Mouse (Mus musculus): ENCODE measurements around the gene A630095N17Rik.

Gene A630095N17Rik

DNA sequence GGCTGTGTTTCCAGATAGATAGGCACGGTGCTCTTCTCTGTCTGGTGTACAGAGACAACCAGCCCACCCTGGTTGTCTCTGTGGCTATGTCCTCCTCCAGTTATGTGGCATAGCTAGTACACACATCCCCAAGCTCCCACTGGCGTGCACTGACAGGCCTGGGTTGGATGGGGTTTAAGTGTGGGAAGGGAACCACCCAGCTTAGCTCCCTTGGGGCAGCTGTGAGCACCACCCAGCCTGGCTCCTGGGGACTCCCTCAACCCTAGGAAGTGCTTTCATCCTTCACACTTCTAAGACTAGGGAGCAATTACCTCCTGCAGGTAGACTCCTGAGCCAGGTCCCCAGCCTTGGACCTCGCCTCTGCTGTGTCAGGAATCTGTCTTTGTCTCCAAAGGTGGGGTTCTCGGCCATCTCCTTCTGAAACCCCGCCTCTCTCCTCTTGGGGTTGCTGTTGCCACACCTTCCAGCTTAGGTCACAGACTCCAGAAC, at the start of gene A630095N17Rik:
Gene A630095N17Rik, minus strand, starts transcription at position 439 of the 489 bp plus-strand sequence.
- no peak for DNase-seq (ENCODE audit: low spot score in 2 of 2)

DNA sequence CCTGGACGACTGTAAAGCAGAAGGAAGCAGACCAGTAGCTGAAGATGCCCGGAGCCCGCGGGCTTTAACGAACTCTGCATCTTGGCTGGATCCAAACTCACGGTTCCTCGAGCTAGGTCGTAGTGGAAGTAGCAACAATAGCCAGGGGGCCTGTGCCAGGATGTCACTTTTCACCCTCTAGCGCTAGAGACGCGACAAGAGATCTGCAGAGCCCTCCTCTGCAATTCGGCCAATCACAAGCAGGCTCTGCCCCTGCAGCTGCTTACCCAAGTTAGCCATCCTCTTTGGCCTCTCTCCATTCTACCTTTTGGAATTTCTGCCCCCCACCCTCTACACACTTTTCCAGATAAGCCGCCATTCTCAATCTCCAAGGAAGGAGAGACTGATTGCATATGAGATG, 46.3 kb upstream of the A630095N17Rik start, which contains the start of gene Resp18:
Gene Resp18, minus strand, starts transcription at position 188 of the 400 bp plus-strand sequence.
- DNase-seq (ENCODE audit: low spot score in 2 of 2) = no peak

DNA sequence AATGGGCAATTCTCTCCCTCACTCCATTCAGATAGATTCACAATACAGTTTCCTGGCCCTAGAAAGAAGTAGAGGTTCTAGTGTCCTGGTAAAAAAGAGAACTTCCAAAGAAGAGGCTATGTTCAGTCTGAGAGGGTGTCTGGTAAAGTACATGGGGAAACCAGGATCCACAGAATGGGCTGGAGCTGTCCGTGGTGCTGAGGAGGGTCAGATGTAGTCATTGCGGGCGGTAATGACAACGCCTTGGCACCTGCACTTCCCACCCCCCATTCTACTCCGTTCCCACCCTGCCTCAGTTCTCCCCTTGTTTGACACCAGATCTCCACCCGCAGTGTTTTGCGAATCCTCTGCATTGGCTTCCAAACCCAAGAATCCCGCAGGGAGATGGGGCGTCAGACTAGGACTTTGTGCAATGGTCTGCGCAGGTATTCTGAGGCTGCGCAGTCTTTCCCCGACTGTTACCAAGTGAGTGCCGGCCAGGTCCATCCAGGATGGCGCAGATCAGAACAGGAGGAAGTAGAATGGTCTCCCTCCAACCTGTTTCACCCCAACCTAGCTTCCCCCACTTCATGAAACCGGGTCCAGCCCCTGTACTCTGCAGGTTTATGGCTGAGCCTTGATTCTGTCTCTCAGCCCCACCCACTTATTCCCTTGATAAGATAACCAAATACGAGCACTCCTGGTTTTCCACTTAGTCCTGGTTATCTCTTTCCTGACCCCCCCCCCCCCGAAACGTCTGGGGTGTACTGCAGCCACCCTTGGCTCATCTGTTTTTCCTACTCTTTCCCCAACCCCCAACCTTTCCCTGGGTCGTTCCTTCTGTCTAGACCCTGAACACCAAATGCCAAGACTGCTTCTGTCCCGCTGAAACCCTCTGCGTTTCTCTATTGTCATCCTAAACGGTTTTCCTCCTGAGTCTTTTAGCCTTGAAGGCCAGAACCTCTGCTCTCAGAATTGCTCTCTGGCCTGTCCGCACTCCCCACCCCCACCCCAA, 45.6 kb upstream of the A630095N17Rik start:
- no peak for DNase-seq (ENCODE audit: low spot score in 2 of 2)

DNA sequence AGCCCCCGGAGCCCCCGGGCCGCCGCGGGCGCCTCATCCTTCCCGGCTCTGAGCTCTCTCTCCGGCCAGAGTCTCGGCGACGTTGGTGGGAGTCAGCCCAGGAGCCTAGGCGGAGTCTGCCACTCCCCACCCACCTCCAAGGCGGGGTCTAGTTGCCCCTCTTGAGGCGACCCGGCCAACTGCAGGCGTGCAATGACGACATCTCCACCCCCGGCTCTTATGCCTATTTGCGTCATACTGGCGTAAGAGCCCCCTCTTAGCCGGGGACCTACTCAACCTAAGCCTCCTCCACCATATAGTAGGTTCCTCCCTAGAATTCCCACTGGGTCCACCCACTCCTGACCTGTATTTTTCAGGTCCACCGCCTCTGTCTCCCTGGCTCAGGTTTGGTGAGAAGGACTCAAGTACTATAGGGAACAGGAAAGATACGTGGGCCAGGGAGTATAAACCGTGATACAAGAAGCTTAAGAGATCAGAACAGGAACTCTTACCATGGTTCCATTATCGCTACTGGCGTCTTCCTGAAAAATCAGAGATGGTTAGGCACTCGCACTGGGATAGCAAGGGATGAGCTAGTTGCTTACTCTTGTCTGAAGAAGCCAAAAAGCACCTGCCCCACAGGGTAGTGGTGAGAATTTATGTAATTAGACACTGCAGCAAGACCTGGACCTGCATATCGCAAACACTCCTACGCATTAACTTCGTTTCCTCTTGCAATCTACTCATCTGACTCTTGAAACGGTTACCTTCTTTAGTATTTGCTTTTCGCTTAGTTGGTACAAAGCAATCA, 32.4 kb upstream of the A630095N17Rik start, which contains the start of gene Ptprn:
Gene Ptprn, minus strand, starts transcription at position 412 of the 790 bp plus-strand sequence.
- peak; percentile 76 for DNase-seq (ENCODE audit: low spot score in 2 of 2)

DNA sequence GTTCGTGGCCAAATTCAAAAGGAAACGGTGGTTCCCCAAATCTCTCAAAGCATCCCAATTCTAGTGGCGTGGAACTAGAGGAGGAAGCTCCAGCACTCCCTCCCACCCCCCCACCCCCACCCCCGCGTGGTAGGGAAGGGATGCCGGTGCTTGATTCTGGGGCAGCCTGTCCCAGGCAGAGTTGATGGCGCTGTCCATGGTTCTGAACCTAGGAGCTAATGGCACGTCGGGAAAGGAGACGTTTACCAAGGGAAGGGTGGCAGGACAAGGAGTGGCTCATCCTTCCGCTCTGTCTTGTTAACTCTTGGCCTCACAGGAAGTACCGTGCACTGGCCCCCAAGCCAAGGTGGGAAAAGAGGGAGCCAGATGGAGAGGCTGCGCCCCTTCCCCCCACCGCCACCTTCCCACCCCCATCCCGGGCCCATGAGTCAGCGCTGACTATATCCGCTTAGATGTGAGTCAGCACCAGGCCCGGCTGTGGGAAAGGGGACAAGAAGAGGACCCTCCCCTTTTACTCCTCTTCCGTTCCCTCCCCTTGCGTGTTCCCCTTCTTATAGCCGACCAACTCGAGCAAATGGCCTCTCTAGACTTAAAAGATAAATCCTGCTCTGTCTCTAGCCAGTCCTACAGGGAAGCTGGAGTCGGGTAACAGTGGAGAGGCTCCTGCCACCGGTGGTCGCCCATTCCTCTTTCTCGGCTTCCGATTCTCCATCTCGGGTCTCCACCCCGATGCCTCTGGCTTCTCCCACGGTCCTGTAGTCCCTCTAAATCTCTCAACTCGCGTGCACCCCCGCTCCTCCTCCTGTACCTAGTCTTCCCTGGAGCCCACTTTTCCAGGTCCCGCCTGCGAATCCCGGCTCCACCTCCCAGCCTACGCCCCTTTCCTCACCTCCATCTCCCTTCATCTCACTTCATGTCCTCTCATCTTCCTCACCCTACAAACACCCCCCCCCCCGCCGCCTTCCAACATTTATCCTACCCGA, 31.4 kb upstream of the A630095N17Rik start:
- DNase-seq (ENCODE audit: low spot score in 2 of 2) = peak in 1 of 2 experiments; percentile 39

DNA sequence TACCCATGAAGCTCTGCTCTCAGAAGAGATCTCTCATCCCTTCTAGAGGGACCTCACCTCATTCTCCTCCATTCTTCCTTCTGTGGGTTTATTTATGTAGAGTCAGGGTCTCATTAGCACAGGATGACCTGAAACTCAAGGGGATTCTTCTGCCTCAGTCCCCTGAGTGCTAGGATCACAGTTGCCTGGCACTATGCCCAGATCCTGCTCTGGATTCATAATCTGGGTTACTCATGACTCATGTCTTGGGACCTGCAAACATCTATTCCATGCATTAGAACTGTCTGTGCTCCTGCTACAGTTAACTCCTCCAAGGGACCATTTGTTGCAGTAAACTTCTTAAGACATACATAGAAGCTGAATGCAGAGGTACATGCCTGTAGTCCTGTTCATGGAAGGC, 29.4 kb upstream of the A630095N17Rik start:
- no peak for DNase-seq (ENCODE audit: low spot score in 2 of 2)

DNA sequence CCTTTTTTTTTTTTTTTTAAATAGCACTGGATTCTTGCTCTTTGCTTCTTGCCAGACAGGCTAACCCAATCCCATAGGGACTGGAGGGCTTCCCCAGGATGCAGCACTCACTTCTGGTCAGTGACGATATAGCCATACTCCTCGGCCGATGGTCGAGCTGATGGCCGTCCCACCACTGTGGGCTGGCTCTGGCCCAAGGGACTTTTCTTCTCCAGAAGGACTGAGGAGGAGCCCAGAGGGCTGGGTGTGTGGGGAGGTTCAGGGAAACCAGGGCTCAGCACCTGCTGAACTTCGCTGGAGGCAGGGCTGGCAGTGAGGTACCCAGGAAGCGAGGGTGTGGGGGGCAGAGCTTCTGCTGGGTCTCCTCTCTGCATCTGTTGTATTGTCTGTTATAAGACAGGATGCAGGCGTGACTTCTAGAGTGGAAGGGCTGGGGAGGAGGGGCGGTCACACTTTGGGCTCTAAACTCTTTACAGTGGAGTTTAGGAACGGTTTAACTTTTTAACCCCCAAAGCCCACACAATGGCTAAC, 23.7 kb upstream of the A630095N17Rik start:
- DNase-seq (ENCODE audit: low spot score in 2 of 2) = no peak

DNA sequence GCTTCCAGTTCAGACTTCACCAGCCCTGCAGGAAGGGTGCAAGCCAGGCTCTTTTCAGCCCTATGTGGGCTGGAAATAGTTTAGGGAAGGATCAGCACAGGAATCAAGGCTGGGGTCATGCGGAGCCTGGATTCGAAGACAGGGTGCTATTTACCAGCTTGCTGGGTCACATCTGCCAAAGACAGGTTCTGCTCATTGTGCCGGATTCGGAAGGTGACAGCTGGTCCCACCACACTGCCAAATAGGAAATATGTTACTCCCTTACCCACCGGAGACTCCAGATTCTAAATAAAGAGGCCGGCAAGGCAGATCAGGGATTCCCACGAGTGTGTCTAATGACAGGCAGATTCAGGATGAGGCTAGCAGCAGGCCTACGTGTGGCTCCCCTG, 22.7 kb upstream of the A630095N17Rik start:
- DNase-seq (ENCODE audit: low spot score in 2 of 2) = no peak

DNA sequence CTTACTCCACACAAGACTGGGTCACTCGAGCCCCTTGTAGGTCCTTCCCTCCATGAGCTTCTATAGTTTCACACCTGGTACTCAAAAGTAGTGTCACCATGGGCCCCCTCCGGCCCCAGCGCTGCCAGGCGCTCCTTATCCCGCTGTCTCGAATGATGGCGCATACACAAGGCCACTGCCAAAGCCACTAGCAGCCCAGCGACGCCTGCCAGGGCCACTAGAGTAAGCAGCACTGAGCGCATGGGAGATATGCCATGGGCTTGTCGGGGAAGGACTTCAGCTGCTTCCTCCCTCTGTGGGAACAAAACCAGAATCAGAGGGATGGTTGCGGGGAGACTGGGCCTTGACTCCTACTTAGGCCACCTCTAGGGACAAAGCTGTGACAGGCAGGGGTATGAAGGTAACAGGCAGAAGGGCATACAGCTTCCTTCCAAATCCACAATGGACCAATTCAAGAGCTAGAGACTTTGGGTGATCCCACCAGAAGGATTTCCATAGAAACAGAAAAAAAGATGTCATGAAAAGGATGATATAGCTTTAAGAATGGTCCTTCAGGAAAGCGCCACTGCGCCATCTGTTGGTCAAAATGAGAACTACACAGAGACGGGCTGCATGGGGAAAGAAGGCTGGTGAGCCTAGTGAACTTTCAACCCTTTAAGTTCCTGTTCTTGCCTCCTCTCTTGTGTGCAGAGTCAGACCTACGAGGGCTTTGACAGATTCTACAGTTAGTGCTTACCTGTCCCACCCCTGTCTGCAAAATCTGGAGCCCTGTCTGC, 22.1 kb upstream of the A630095N17Rik start:
- peak in 1 of 2 experiments; percentile 74 for DNase-seq (ENCODE audit: low spot score in 2 of 2)

DNA sequence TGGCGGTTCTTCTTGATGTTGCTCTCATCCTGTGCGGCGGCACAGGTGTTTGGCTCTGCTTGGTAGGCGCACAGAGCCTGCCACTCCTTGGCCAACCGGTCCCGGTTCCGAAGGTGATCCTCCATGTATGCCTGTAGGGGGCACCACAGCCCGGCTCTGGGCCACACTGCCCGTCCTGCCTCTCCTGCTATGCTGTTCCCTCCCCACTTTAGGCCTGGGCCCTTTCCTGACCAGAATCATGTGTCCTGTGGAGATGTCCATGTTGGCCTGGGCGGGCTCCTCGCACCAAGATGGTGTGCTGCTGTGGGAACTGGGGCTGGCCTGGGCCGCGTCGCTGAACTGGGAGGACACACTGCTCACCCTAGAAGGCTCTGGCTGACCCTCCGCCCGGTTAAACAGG, 21.1 kb upstream of the A630095N17Rik start:
- DNase-seq (ENCODE audit: low spot score in 2 of 2) = no peak

DNA sequence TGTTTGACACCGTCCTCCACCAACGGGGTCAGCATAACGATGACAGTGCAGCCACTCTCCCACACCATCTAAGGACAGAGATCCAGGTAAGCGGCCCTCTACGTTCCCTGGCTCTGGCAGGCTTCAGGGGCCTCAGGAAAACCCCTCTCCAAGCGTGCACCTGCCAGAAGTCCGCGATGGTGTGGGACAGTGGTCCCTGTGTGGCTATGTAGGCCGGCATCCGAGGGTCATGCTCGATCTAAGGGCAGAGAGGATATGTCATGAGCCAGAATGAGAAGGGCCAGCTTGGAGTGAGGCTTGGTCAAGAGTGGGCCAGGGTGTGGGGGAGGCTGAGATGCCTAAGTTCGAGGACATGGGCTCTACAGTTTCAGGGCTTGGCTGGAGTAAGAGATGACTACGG, 20.4 kb upstream of the A630095N17Rik start:
- DNase-seq (ENCODE audit: low spot score in 2 of 2) = no peak

DNA sequence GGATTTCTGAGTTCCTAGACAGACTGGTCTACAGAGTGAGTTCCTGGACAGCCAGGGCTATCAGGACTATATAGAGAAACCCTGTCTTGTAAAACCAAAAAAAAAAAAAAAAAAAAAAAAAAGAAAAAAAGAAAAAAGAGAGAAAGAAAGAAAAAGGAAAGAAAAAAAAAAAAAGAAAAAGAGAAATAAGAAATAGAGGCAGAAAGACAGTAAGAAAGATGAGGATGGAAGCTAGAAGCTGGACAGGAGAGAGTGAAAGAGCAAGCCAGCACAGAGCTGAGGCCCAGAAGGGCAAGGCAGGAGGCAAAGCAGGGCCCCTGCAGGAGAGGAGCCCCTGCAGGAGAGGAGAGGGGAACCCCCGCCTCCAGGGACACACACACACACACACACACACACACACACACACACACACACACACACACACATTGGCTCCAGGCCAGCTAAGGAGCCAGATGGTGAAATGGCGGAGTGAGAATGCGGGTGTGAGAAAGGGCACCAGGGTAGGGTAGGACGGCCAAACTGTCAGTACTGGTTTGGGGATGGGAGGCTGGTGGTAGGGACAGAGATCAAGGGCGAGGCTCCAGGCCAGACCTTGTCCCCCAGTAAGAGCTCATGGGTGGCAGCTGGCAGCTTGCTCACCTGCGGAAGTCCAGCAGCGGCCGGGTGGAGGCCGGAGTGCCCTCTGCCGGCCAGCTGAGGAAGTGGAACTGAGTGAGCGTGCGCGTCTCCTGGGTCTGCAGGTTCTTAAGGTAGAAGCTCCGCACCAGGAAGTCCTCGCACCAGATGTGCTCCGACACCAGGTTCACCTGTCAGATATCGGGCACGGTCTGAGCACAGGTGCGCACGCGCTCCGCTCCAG, 19.4 kb upstream of the A630095N17Rik start:
- DNase-seq (ENCODE audit: low spot score in 2 of 2) = no peak

DNA sequence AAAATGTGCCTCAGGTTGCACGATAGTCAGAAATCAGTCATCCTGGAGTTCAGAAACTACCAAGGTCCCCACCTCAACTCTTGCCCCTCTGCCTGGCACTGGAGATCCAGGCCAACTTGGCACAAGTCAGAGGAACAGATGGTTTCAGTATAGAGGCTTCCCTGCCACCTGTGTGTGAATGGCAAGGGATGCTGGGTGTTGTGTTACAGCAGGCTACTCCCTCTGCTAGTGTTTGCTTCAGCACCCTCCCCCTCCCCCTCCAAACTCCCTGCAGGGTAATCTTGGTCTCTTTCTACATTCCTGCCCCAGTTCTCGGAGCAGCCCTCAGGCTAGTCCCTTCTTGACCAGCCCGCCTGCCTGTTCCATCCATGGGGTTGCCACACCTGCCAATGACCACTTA, 18.6 kb upstream of the A630095N17Rik start:
- no peak for DNase-seq (ENCODE audit: low spot score in 2 of 2)

DNA sequence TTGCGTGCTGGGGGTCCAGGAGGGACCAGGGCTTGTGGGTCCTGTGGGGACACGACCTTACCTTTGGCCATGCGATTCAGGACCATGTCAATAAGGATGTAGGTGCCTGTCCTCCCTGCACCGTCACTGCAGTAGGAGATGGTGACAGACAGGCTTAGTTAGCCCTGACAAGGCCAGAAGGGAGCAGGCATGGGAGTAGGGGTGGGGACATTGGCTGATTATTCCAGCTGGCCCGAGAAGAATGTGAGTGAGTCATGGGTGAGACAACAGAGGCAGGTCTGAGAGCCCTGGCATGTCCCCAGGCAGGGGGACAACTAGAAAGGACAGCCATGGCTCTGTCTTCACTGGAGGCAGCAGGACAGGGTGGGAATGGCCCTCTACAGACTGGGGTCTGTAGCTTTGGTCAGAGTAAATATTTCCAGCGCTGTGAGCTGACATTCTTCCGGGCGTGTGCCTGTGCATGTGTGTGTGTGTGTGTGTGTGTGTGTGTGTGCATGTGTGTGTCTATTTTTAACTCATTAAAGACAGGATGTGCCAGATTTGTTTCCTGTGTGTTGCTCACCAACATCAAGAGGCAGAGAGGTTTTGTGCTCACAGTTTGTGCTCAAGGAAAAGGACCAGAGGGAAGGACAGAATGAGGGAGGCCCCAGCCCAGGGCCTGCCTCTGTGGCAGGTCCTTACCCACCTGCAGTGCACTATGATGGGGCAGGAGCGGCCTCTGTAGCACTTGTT, 16.3 kb upstream of the A630095N17Rik start:
- no peak for DNase-seq (ENCODE audit: low spot score in 2 of 2)

DNA sequence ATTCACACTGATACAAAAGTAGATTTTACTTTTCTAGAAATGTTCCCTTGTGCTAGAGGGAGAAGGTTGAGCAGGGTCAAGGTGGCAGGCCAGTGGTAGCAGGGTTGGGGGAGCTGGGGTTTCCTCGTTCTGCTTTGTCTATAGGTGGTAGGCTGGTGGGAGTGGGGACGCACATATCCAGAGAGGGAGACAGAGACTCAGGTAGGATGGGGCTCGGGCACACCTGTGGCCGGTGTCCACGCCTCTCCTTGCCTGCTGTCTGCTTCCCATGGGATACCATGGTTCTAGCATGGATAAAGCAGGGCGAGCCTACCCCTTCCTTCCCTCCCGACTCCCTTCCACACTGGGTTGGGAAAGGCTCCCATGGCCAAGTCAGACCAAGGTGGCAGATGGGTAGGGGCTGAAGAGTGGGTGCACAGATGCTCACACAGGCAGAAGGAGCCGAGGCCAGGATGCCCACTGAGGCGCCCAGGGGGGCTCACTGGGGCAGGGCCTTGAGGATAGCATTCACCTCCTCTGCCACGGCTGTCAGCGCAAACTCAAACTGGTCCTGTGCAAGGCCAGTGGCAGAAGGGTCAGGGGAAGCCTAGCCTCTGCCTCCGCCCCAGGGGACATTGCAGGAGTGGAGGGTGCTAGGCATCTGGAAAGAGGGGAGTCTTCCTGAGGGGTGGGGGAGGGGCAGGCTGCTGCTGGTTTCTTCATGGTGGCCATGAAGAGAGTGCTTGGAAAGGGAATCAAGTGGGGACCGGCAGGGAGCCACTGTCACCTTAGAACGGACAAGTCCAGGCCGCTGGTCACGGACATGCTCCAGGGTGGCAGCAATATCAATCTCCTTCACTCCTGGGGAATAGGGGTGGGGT, 15.4 kb upstream of the A630095N17Rik start:
- no peak for DNase-seq (ENCODE audit: low spot score in 2 of 2)

DNA sequence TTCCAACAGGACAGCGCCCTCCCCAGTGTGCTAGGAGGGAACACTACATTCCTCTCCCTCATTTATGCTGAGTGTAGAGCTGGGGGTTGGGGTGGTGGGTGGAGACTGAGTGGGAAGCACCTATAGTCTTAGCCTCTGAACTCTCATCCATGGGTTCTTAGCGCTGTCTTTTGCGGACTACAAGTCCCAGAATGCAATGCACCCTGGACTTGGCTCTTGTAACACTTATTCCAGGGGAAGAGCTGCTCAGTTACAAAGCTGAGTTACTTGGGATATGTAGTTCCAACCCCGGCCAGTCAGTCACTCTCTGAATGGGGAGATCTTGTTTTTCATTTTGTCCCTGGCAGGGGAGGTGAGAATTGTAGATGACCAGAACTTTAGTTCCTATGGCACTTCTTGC, 12.9 kb upstream of the A630095N17Rik start:
- DNase-seq (ENCODE audit: low spot score in 2 of 2) = no peak

DNA sequence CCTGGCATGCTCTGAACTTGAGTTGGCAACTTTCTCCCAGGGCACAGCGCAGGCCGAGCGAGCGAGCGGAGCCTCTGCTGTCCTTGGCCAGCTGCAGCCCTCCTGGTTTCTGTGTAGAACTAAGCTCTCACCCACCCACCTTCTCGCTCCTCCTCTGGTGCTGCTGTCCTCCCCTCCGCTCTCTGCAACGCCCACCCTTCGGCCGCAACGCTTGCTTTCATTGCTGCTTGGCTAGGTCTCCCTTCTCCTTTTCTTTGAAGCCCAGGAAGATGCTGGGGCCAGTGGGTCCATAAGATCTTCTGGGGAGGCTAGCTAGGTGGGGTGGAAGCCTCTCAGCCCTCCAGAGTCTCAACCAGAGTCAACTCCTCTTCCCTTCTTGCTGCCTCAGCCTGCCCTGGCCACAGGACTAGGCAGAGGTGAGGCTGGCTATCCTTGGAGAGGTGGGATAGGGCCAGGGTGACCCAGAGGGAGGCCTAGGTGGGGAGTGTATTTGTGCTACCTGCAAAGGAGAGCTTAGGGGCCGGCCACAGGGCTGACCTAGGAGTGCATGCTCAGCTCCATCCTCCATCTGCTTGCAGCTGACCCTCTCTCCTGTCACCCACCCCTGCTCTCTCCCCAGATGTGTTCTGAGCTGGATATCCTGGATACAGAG, 12.4 kb upstream of the A630095N17Rik start:
- no peak for DNase-seq (ENCODE audit: low spot score in 2 of 2)

Measured in frontal cortex, postnatal 10 days (tissue).